Mouse (Mus musculus) heart, adult 2 months (tissue): Measurements from ENCODE around the gene Btn2a2.

Experiments used
- CTCF ChIP-seq: fragments of 200-600 bp; IDR thresholded peaks from 2 replicates; pipeline ENCODE4 v1.8.1; 2022; ENCODE audit warnings: antibody characterized with exemption, mild to moderate bottlenecking, moderate library complexity
- EP300 ChIP-seq: fragments of 200-500 bp; IDR thresholded peaks from 2 replicates; pipeline ENCODE4 v1.6.1; 2011; ENCODE audit warnings: low read depth, low read length, control low read depth; ENCODE audit not compliant: insufficient read depth
- POLR2A ChIP-seq: fragments of 200-500 bp; IDR thresholded peaks from 2 replicates; pipeline ENCODE4 v1.6.1; 2011; ENCODE audit warnings: mild to moderate bottlenecking, low read depth, low read length, control low read depth; ENCODE audit not compliant: insufficient read depth

GRCm38 (mm10) chr13:23445561-23446320, 42.9 kb downstream of the Btn2a2 start:
- TF ChIP-seq CTCF (no peak), POLR2A (peak; percentile 60; the same call in 1 of the 2 replicates), EP300 (peak; percentile 59; the same call in 1 of the 2 replicates)
